Mouse (Mus musculus) brain, adult 2 months (tissue): Measurements from ENCODE around the gene Fam187b.
"Not testable (repeated sequence)": the region's sequence is repeated elsewhere in the genome, so short reads cannot be mapped to it uniquely, and the experiment has no call there.

Experiments
- DNase-seq: peaks from one replicate; pipeline ENCODE4 v3.0.0; 2011; ENCODE audit warnings: low read depth, low spot score

Fam187b gene

GRCm38 (mm10) chr7:30973501-30974289 is at the start of gene Fam187b:
Gene Fam187b, plus strand, starts transcription at chr7:30973790.
- peak; percentile 80 for DNase-seq

GRCm38 (mm10) chr7:30924071-30924470 is 49.5 kb upstream of the Fam187b start:
- DNase-seq = no peak

GRCm38 (mm10) chr7:30924581-30924980 is 49.0 kb upstream of the Fam187b start, which contains the start of gene Hamp2:
Gene Hamp2, minus strand, starts transcription at chr7:30924681.
- DNase-seq = not testable (repeated sequence)

- not testable (repeated sequence) for DNase-seq
Observed at GRCm38 (mm10) chr7:30935422-30936099, 38.0 kb upstream of the Fam187b start.

- DNase-seq = not testable (repeated sequence)
Observed at GRCm38 (mm10) chr7:30940070-30940469, 33.5 kb upstream of the Fam187b start.

- not testable (repeated sequence) for DNase-seq
Observed at GRCm38 (mm10) chr7:30942365-30942764, 31.2 kb upstream of the Fam187b start.

- DNase-seq = no peak
Observed at GRCm38 (mm10) chr7:30943909-30944635, 29.5 kb upstream of the Fam187b start, which contains the start of gene Hamp. Gene Hamp, minus strand, starts transcription at chr7:30944032.

- DNase-seq = not testable (repeated sequence)
Observed at GRCm38 (mm10) chr7:30944706-30945105, 28.9 kb upstream of the Fam187b start.

GRCm38 (mm10) chr7:30945466-30945865 is 28.1 kb upstream of the Fam187b start:
- not testable (repeated sequence) for DNase-seq

- DNase-seq = no peak
Observed at GRCm38 (mm10) chr7:30945876-30946275, 27.7 kb upstream of the Fam187b start.

GRCm38 (mm10) chr7:30949902-30950301 is 23.7 kb upstream of the Fam187b start:
- not testable (repeated sequence) for DNase-seq

GRCm38 (mm10) chr7:30952441-30953265 is 20.9 kb upstream of the Fam187b start:
- DNase-seq = no peak

- peak; percentile 51 for DNase-seq
Observed at GRCm38 (mm10) chr7:30953459-30953858, 20.1 kb upstream of the Fam187b start.

- no peak for DNase-seq
Observed at GRCm38 (mm10) chr7:30954036-30954435, 19.6 kb upstream of the Fam187b start.

- peak; percentile 19 for DNase-seq
Observed at GRCm38 (mm10) chr7:30954971-30955520, 18.5 kb upstream of the Fam187b start.

- DNase-seq = peak; percentile 91
Observed at GRCm38 (mm10) chr7:30955584-30956356, 17.8 kb upstream of the Fam187b start.

- no peak for DNase-seq
Observed at GRCm38 (mm10) chr7:30956357-30956751, 17.2 kb upstream of the Fam187b start.

GRCm38 (mm10) chr7:30956756-30957366 is 16.7 kb upstream of the Fam187b start, which contains the start of gene Usf2:
Gene Usf2, minus strand, starts transcription at chr7:30956803.
- DNase-seq = peak; percentile 93

- DNase-seq = peak; percentile 91
Observed at GRCm38 (mm10) chr7:30957367-30957783, 16.2 kb upstream of the Fam187b start.
